Mouse (Mus musculus): Measurements from ENCODE around the gene Mfsd5.
A peak's percentile ranks its signal among the peaks of the same experiment; 100 is the strongest.

Gene Mfsd5

DNA sequence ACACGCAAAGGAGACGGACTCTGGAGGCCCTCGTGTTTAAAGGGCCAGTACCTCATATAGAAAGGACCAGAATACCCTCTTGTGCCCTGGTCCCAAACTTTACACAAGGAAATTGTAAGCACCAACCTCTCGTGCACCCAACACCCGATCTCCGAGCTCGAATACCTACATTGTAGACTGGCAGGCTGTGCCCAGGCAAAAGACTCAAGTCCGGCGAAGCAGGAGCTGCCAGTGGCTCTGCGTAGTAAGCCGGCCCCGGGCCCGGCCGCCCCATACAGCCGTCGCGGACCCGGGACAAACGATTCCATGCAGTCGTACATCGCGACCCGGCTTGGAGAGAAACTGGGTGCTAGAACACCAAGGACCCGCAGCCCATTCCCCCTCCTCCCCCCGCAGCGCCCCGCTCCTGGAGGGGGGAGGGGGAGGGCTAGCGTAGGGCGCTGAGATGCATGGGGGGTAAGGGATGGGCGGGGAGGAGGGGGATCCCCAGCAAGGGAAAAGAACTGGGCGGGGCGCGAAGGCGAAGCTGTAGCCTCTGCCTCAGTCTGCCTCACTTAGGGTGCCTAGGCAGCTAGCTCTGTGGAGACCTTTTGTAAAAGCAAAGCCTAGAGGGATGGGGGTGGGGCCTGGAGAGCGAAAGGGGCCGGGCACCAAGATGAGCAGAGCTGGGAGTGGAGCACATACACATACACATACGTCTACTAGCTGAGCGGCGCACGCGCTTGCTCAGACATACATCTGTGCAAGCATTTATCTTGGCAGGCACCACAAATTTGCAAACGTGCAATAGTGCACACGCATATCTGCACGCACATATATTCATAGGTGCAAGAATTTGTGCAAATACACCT, 33.1 kb upstream of the Mfsd5 start:
- Histone ChIP-seq H3K4me1 (replicated peaks; ENCODE audit: low read depth, low read length) (peaks cover 73% of the 10 kb centered on the region), H3K27me3 (ENCODE audit: insufficient read depth, low read length) (no peaks in the 10 kb centered on the region), H3K9me3 (ENCODE audit: low read length) (no peaks in the 10 kb centered on the region), H3K36me3 (ENCODE audit: insufficient read depth, low read length) (peaks cover 13% of the 10 kb centered on the region), H3K4me3 (replicated peaks; ENCODE audit: low read length) (peak overlapping the region; percentile 94)
- TF ChIP-seq NANOG (IDR thresholded peaks at IDR 0.05; ENCODE audit: borderline replicate concordance, low read length) = no peak

DNA sequence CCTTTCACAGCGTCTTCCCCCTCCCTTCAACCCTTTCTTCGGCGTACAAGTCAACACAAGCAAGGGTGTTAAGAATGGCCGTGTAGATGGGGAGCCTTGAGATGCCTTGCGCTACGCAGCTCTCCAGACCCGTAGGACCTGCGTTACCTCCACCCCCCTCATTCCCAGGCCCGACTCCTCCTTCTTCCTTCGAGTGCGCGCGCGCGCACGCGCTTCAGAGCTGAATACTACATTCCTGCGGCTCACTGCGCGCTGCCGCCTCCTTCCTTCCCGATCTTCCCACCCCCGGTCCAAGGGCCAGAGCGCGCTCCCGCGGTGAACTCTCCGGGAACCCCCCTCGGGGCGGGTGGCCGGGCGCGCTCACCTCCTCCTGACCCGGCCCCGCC, 32.4 kb upstream of the Mfsd5 start:
- TF ChIP-seq CTCF (conservative IDR thresholded peaks at IDR 0.05; ENCODE audit: low read length) = no peak
- 0 out of 2 replicates have a peak, but pooled peaks have one; percentile 4 for TF ChIP-seq POU5F1 (IDR thresholded peaks at IDR 0.05; ENCODE audit: borderline replicate concordance, low read length)
- no peaks in the 10 kb centered on the region for H3K9me3 ChIP-seq (ENCODE audit: low read length)
- peaks cover 11% of the 10 kb centered on the region for H3K36me3 ChIP-seq (ENCODE audit: insufficient read depth, low read length)
- H3K4me1 ChIP-seq (replicated peaks; ENCODE audit: low read depth, low read length) = peaks cover 73% of the 10 kb centered on the region
- no peaks in the 10 kb centered on the region for H3K27me3 ChIP-seq (ENCODE audit: insufficient read depth, low read length)
- H3K4me3 ChIP-seq (replicated peaks; ENCODE audit: low read length) = peak overlapping the region; percentile 94

DNA sequence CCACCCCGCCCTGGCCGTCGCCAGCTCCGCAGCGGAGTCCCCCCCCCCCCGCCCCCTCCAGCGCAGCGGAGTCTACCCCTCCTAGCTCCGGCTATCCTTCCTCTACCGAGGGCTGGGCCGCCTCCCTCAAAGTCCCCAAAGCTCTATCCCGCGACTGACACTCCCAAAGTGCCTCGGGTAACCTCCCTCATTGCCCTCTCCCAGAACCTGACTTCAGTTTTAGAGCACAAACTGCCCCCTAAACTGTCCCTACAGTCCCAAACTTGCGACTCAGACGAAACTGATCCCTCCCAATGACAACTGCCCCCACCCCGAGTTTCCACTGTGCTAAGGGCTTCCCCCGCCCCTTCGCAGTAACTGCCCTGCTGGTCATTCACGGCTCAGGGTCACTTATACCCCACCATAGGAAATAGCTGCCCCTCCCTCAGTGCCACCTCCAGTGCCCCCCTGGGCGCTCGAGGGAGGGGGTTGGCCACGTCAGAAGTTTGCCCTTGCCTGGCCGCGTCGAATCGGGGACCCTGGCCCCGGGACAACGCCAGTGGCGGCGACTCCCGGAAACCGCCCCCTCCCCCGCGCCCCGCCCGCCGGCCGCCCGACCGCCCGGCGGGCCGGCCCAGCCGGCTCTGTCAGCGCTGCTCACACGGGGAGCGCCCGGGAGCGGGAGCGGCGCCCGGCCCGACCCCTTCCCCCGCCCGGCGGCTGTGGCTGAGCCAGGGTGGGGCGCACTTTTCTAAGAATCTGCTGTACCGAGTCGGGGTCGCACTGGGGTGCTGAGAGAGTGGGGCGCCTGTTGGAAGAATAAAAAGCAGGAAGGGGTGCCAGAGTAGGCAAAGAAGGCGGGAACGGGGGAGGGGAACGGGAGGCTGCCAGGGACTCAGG, 31.8 kb upstream of the Mfsd5 start:
- Histone ChIP-seq H3K36me3 (ENCODE audit: insufficient read depth, low read length) (peaks cover 12% of the 10 kb centered on the region; the same call in 1 of the 2 replicates), H3K4me3 (replicated peaks; ENCODE audit: low read length) (peak overlapping the region; percentile 94), H3K27me3 (ENCODE audit: insufficient read depth, low read length) (no peaks in the 10 kb centered on the region), H3K9me3 (ENCODE audit: low read length) (no peaks in the 10 kb centered on the region), H3K4me1 (replicated peaks; ENCODE audit: low read depth, low read length) (peaks cover 73% of the 10 kb centered on the region)
- TF ChIP-seq POU5F1 (IDR thresholded peaks at IDR 0.05; ENCODE audit: borderline replicate concordance, low read length) (no peak), CTCF (conservative IDR thresholded peaks at IDR 0.05; ENCODE audit: low read length) (no peak)

DNA sequence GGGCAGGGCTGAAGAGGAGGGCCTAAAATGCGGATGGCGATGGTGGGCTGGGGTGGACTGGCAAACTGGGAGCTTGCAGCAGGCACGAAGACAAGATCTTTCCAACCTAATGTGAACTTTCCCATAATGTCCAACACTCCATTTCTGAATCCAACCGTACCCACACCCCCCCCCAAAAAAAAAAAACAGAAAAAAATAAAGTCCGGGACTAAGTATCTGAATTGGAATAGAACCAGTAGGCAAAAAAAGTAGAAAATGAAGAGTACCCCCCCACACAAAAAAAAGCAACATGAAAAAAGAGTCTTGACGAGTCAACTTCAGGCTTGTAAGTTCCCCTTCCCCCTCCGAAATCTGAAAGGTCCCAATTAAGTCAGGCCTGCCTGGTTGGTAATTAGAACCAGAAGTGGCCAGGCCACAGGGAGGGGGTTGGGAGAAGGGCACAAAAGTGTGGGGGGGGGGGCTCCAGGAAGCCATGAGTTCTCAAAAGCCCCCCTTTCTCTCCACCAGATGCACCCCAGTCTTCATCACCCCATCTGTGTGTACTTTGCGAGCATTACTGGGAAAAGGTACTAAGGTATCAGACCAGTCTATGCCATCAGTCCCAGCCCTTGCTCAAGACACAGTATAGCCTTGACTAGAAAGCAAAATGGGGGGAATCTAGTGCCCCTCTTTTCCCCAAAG, 31.0 kb upstream of the Mfsd5 start:
- Histone ChIP-seq H3K4me1 (replicated peaks; ENCODE audit: low read depth, low read length) (peaks cover 73% of the 10 kb centered on the region), H3K27me3 (ENCODE audit: insufficient read depth, low read length) (no peaks in the 10 kb centered on the region), H3K9me3 (ENCODE audit: low read length) (no peaks in the 10 kb centered on the region), H3K36me3 (ENCODE audit: insufficient read depth, low read length) (peaks cover 12% of the 10 kb centered on the region; the same call in 1 of the 2 replicates), H3K4me3 (replicated peaks; ENCODE audit: low read length) (peak overlapping the region; percentile 94)
- TF ChIP-seq POU5F1 (IDR thresholded peaks at IDR 0.05; ENCODE audit: borderline replicate concordance, low read length) (no peak), NANOG (IDR thresholded peaks at IDR 0.05; ENCODE audit: borderline replicate concordance, low read length) (no peak), CTCF (conservative IDR thresholded peaks at IDR 0.05; ENCODE audit: low read length) (no peak)

DNA sequence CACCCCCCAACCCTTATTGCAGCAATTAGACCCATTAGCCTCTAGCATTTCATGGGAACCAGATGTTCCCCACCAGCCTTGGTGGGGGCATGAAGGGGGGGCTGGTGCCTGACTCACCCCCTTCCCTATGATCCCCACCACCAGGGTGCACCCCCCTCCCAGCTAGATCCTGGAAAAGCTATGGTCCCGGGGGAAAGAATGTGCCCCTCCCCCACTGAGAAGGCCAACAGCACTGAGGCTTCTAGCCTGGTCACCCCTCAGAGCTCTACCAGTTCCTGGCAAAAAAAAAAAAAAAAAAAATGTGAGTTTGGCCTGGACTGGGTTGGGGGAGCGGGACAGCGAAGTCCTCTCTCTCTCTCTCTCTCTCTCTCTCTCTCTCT, 30.5 kb upstream of the Mfsd5 start:
- Histone ChIP-seq H3K4me3 (replicated peaks; ENCODE audit: low read length) (peak overlapping the region; percentile 94), H3K4me1 (replicated peaks; ENCODE audit: low read depth, low read length) (peaks cover 73% of the 10 kb centered on the region), H3K9me3 (ENCODE audit: low read length) (no peaks in the 10 kb centered on the region), H3K27me3 (ENCODE audit: insufficient read depth, low read length) (no peaks in the 10 kb centered on the region), H3K36me3 (ENCODE audit: insufficient read depth, low read length) (peaks cover 12% of the 10 kb centered on the region; the same call in 1 of the 2 replicates)
- TF ChIP-seq CTCF (conservative IDR thresholded peaks at IDR 0.05; ENCODE audit: low read length) (no peak), POU5F1 (IDR thresholded peaks at IDR 0.05; ENCODE audit: borderline replicate concordance, low read length) (no peak), NANOG (IDR thresholded peaks at IDR 0.05; ENCODE audit: borderline replicate concordance, low read length) (no peak)

DNA sequence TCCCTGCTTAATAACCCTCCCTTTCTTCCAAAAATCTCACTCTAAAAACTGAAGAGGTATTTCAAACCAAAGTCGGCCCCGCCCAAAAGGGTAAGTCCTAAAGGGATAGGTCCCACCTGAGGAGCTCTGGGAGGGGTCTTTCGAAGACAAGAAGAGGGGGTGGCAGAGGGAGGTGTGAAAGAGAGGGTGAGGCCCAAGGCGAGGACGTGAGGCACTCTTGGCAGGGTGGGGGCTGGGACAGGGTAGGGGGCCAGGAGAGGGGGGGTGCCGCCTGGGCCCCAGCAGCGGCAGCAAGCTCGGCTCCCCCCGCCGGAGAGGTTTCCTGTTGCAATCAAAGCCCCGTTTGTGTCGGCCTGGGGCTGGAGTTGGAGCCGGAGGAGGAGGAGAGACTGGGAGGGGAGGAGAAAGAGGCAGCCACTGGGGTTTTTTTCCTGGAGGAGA, 30.0 kb upstream of the Mfsd5 start:
- TF ChIP-seq NANOG (IDR thresholded peaks at IDR 0.05; ENCODE audit: borderline replicate concordance, low read length) (no peak), CTCF (conservative IDR thresholded peaks at IDR 0.05; ENCODE audit: low read length) (no peak), POU5F1 (IDR thresholded peaks at IDR 0.05; ENCODE audit: borderline replicate concordance, low read length) (no peak)
- Histone ChIP-seq H3K36me3 (ENCODE audit: insufficient read depth, low read length) (peaks cover 12% of the 10 kb centered on the region; the same call in 1 of the 2 replicates), H3K4me1 (replicated peaks; ENCODE audit: low read depth, low read length) (peaks cover 73% of the 10 kb centered on the region), H3K4me3 (replicated peaks; ENCODE audit: low read length) (peak overlapping the region; percentile 94), H3K27me3 (ENCODE audit: insufficient read depth, low read length) (no peaks in the 10 kb centered on the region), H3K9me3 (ENCODE audit: low read length) (no peaks in the 10 kb centered on the region)

DNA sequence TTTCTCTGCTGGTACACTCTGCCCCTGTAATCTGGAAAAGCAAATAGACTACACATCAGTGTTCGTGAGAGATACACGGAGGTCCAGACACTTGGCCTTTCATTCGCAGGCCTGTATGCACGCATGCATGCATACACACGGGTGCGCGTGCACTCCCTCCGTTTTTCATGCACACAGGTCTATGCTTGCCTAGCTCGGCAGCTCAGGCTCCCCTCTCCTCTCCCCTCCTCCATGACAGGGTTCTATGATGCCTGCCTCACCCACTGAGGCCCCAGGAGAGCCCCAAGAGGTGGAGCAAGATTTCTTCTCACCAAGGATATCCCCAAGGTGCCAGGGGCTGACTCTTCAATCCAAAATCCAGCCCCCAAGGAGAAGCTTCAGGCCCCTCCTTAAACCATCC, 29.3 kb upstream of the Mfsd5 start:
- H3K4me3 ChIP-seq (replicated peaks; ENCODE audit: low read length) = peak overlapping the region; percentile 94
- H3K4me1 ChIP-seq (replicated peaks; ENCODE audit: low read depth, low read length) = peaks cover 76% of the 10 kb centered on the region
- no peaks in the 10 kb centered on the region for H3K27me3 ChIP-seq (ENCODE audit: insufficient read depth, low read length)
- peaks cover 12% of the 10 kb centered on the region; the same call in 1 of the 2 replicates for H3K36me3 ChIP-seq (ENCODE audit: insufficient read depth, low read length)
- TF ChIP-seq CTCF (conservative IDR thresholded peaks at IDR 0.05; ENCODE audit: low read length) (no peak), NANOG (IDR thresholded peaks at IDR 0.05; ENCODE audit: borderline replicate concordance, low read length) (no peak)
- no peaks in the 10 kb centered on the region for H3K9me3 ChIP-seq (ENCODE audit: low read length)

DNA sequence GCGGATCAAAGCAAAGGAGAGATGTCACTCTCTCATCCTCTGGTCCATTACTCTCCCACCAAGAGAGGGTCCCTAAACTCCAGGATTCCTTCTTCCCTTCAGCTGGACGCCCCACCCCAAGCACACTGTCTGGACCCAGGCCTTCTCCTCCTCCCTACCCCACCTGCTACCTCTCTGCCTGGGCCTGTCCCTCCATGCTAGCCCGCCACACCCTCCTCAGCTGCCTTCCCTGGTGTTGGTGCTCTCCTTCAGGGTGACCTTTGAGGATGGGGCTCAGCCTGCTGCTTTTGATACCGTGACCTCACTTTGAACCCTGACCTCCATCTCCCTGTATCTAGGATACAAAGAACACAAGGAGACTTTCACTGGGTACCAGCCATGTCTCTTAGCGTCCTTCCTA, 28.7 kb upstream of the Mfsd5 start:
- H3K9me3 ChIP-seq (ENCODE audit: low read length) = no peaks in the 10 kb centered on the region
- TF ChIP-seq NANOG (IDR thresholded peaks at IDR 0.05; ENCODE audit: borderline replicate concordance, low read length) (no peak), CTCF (conservative IDR thresholded peaks at IDR 0.05; ENCODE audit: low read length) (no peak), POU5F1 (IDR thresholded peaks at IDR 0.05; ENCODE audit: borderline replicate concordance, low read length) (no peak)
- peaks cover 12% of the 10 kb centered on the region; the same call in 1 of the 2 replicates for H3K36me3 ChIP-seq (ENCODE audit: insufficient read depth, low read length)
- H3K27me3 ChIP-seq (ENCODE audit: insufficient read depth, low read length) = 0 out of 2 replicates have a peak, but pooled peaks cover under 1% of the 10 kb centered on the region
- H3K4me3 ChIP-seq (replicated peaks; ENCODE audit: low read length) = peak overlapping the region; percentile 94
- H3K4me1 ChIP-seq (replicated peaks; ENCODE audit: low read depth, low read length) = peaks cover 76% of the 10 kb centered on the region

All from E14TG2a.4 (cell line).